8 mouse cellular contexts compared by ENCODE assay signal in the genomic region with DNA sequence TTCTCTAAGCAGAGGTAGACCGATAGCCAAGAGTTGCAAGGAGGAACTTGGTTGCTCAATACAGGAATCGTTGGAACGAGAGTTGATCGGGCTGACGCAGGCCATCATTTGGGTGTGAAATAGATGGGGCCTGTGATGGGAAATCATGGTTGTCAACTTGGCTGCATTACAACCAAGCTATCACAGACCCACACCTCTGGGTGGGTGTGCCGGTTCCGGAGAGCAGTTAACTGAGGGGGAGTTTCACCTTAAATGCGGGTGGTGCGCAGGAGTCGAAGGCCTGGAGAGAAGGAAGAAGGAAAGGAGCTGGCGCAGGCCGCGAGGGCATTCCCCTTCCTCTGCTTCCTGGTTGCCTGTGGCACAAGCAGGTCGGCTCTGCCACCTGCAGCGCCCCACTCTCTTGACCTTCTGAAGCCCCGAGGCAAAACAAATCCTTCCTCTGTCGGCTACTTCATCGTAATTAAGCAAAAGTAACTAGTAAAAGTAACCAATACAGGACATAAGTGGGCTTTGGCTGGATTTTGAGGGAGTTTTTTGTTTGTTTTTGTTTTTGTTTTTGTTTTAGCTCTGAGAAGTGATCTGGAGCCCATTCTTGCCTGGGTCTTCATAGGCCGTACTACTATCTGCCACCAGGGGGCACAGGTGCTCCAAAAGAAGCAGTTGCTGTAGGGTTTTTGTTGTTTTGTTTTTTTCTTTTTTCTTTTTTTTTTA. TPM values are rescaled to one million over a fixed set of nuclear protein-coding genes. Genes with fewer than 3 reads are reported as not detected.
DNase-seq lines count a peak whose midpoint lies in the region; ATAC-seq and TF ChIP-seq lines count a peak whose summit lies in the region.

No protein-coding gene starts in this region.

- in situ Hi-C loops in ES-E14 (cut with MboI; ENCODE audit: low sequenced_read_pairs in 2 of 2, unreplicated experiment in 2 of 2): no loop called here

- peak overlapping the region in 1 of 2 experiments; percentile 2; a peak in 2 of 4 replicates for H3K4me3 ChIP-seq in ES-E14 (ENCODE audit: insufficient read depth in 1 of 2, low read depth in 1 of 2, low read length in 2 of 2, poor library complexity in 1 of 2, severe bottlenecking in 1 of 2)
- H3K4me3 ChIP-seq in brown adipose tissue, adult 24 weeks (ENCODE audit: insufficient read depth, low read depth, low read length): 0 out of 2 replicates have a peak overlapping the region, but pooled peaks have one; percentile 8
- H3K4me3 ChIP-seq in lung, adult 2 months (replicated peaks; ENCODE audit: extremely low read depth, low read depth, low read length): no peak overlapping the region
- H3K4me3 ChIP-seq in neural tube, embryonic 14.5 days (ENCODE audit: low read depth, low read length): no peak overlapping the region

- no peak overlapping the region for H3K9ac ChIP-seq in ES-E14 (ENCODE audit: insufficient read depth, low read depth, low read length, poor library complexity, severe bottlenecking)
- H3K9ac ChIP-seq in neural tube, embryonic 14.5 days (replicated peaks; ENCODE audit: low read depth, low read length): no peak overlapping the region

- peak; percentile 67 for DNase-seq in ES-E14 (ENCODE audit: low read depth, low spot score)
- peak; percentile 77 to 87 for DNase-seq in heart, postnatal 14 days
- DNase-seq in kidney, postnatal 36 days: peak; percentile 82 to 93
- peak; percentile 76 for DNase-seq in lung, adult 2 months
- DNase-seq in thymus, postnatal 0 days (ENCODE audit: low spot score): peak; percentile 87

- no peaks in the 10 kb centered on the region for H3K36me3 ChIP-seq in ES-E14 (ENCODE audit: control insufficient read depth, insufficient read depth, low read length, poor library complexity, severe bottlenecking)
- no peaks in the 10 kb centered on the region for H3K36me3 ChIP-seq in neural tube, embryonic 14.5 days (ENCODE audit: control insufficient read depth, insufficient read depth, low read length)

- TF ChIP-seq POLR2A in lung, adult 2 months (IDR thresholded peaks at IDR 0.05; ENCODE audit: borderline replicate concordance, extremely low read depth, low read depth, low read length): 0 out of 2 replicates have a peak, but pooled peaks have one; percentile 5

- 30% methylated on average over 19 of the region's 19 CpGs for WGBS in lung, adult 2 months
- WGBS in neural tube, embryonic 14.5 days: 40% methylated on average over 19 of the region's 19 CpGs

- peak; percentile 76 for ATAC-seq in erythroid progenitor cell, adult 5-6 weeks (replicated peaks; ENCODE audit: low FRiP score, poor library complexity, severe bottlenecking)
- no peak for ATAC-seq in neural tube, embryonic 14.5 days (ENCODE audit: low read depth)

- no peaks in the 10 kb centered on the region for H3K4me1 ChIP-seq in ES-E14 (ENCODE audit: control insufficient read depth in 2 of 2, insufficient read depth in 2 of 2, low read length in 2 of 2, poor library complexity in 1 of 2)
- 0 out of 2 replicates have a peak, but pooled peaks cover 3% of the 10 kb centered on the region for H3K4me1 ChIP-seq in brown adipose tissue, adult 24 weeks (ENCODE audit: control insufficient read depth, insufficient read depth, insufficient read length, low read length)
- H3K4me1 ChIP-seq in lung, adult 2 months (ENCODE audit: control insufficient read depth, insufficient read depth, low read length): no peaks in the 10 kb centered on the region
- 0 out of 2 replicates have a peak, but pooled peaks cover 3% of the 10 kb centered on the region for H3K4me1 ChIP-seq in neural tube, embryonic 14.5 days (ENCODE audit: control insufficient read depth, insufficient read depth, low read length)

- peak overlapping the region; percentile 24; the same call in 1 of the 2 replicates for H3K4me2 ChIP-seq in neural tube, embryonic 14.5 days (ENCODE audit: low read depth, low read length)

- peak; percentile 80 for TF ChIP-seq CTCF in lung, adult 2 months (IDR thresholded peaks at IDR 0.05; ENCODE audit: insufficient read depth, low read length)

- H3K27me3 ChIP-seq in neural tube, embryonic 14.5 days (ENCODE audit: control insufficient read depth, insufficient read depth, low read length): no peaks in the 10 kb centered on the region

- no peak overlapping the region for H3K27ac ChIP-seq in ES-E14 (ENCODE audit: insufficient read depth, low read depth, low read length, poor library complexity, severe bottlenecking)
- peak overlapping the region; percentile 33 for H3K27ac ChIP-seq in brown adipose tissue, adult 24 weeks (replicated peaks; ENCODE audit: low read depth, low read length)
- H3K27ac ChIP-seq in neural tube, embryonic 14.5 days (ENCODE audit: low read depth, low read length): no peak overlapping the region

- intact Hi-C loops in heart, postnatal 14 days (cut with DNase I): loop anchor here (1.0 to 5.0 kb wide), 2 partner anchors 66 to 130 kb away; a partner anchor contains a TSS

- H3K9me3 ChIP-seq in ES-E14 (ENCODE audit: control insufficient read depth, insufficient read depth, low read depth, low read length): no peaks in the 10 kb centered on the region
- no peaks in the 10 kb centered on the region for H3K9me3 ChIP-seq in neural tube, embryonic 14.5 days (ENCODE audit: control insufficient read depth, low read length)

TF ChIP-seq in ES-E14, 5 proteins besides CTCF, POLR2A, EP300 and RAD21:
- TF ChIP-seq HCFC1 (IDR thresholded peaks at IDR 0.05; ENCODE audit: borderline replicate concordance, insufficient read depth, low read length) (no peak), ZNF384 (IDR thresholded peaks at IDR 0.05; ENCODE audit: low read depth, low read length) (peak; percentile 81), ZC3H11A (IDR thresholded peaks at IDR 0.05; ENCODE audit: borderline replicate concordance, low read depth, low read length) (peak; percentile 87)

RNA-seq across cellular contexts. Expression of a gene that starts 31.7 kb away (rescaled TPM):
- 9.4 and 18.3 TPM in 2 replicates for total RNA-seq in ES-E14 (2012; rRNA removed)
- polyA plus RNA-seq in brown adipose tissue, adult 24 weeks (2012; ENCODE audit: insufficient read depth, insufficient read length, missing spikeins): not detected in 2 replicates
- not detected in 2 replicates for total RNA-seq in erythroid progenitor cell, adult 5-6 weeks (2015; ENCODE audit: low replicate concordance)
- total RNA-seq in erythroid progenitor cell, adult 5-6 weeks (2017; ENCODE audit: low replicate concordance): not detected in 2 replicates
- total RNA-seq in heart, postnatal 14 days (2021): 1 to 10 TPM; 1.5 to 2.2 TPM
- 53.4 and 55.7 TPM in 2 replicates for polyA plus RNA-seq in lung, adult 2 months (2012; rRNA removed)
- polyA plus RNA-seq in neural tube, embryonic 14.5 days (2014; fragmentation: Nextera tagmentation; extraction: Ambion mirVana): 0.39 and 0.62 TPM in 2 replicates
- polyA plus RNA-seq in thymus, postnatal 0 days (2015; fragmentation: Nextera tagmentation; extraction: Ambion mirVana): 5.0 and 5.3 TPM in 2 replicates
